Mouse (Mus musculus): Measurements from ENCODE around the gene Spout1.
A peak's percentile ranks its signal among the peaks of the same experiment; 100 is the strongest.
"Not testable (repeated sequence)": the region's sequence is repeated elsewhere in the genome, so short reads cannot be mapped to it uniquely, and the experiment has no call there.

Gene Spout1

DNA sequence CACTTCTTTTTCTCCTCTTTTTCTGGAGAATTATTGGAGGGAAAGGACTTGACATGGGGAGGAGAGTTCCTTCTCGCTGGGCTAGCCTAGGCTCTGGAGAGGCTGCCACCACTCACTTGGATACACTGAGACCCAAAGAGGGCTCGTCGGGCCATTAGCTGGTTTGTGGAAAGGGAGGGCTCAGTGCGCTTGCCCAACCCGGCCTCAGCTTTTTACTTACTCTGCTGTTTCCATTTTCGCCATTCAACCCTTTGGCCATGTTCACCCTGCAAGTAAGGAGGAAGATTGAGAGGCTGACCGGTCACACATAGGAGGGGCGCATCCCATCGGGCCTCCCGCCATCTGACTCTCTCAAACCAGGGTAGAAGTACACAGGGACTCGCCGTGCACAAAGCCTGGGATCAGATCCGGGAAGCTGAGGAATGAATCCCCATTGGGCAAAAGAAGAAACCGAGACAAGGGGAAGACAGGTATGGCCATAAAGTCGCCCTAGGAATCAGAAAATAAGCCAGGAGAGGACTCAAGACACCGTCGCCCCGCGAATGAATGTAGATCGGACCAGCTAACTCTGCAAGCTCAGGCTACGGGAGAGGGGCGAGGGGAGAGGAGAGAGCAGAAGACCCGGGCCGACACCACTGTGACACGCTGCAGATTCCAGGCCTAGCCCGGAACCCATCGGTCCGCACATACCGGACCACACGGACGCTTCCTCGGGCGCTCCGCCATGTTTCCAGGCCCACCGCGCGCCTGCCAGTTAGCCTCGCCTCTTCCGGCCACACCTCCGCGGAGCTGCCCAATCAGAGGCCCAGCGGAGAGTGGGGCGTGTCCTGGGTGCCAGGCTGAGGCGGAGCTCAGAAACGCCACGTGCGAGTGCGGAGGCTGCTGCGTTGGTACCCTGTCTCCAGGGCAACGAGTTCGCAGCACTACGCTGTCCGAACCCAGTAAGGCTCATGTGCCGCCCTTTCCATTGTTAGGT lies at the start of gene Spout1:
Spout1 (minus strand) TSS at position 760 of the 976 bp plus-strand sequence.
- DNase-seq = peak; percentile 93

DNA sequence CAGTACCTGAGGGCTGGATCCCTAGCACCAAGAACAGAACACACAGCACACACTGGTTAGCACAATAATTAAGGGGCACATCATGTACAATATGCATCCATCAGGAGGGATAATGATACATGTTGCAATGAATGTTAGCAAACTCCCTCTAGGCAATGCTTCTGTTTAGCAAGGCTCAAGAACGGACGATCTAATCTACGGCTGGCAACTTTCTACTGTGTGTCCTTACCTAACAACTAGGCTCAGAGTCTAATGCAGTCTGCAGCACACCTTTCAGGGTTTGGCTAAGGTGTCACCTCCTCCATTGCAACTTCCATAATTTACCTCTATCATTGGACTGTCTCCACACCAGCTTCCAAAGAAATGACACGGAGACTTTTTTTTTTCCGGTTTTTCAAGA lies 38.0 kb upstream of the Spout1 start:
- no peak for DNase-seq

DNA sequence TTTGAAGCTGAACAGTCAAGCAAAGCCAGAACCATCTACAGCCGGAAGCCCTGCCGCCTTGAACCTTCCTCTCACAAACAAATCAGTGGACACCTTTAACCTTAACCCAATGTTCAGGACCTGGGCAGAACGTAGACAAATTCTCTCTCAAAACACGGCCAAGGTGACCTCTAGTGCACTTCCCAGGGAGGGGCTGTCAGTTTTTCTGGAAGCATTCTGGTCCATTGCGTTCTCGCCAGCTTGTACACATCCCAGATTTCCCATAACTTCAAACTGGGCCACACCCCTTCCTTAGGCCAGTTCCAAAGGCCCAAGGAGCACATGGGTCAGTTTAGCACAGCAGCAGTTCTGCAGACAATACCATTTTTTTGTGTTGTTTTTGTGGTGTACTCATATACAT lies 37.2 kb upstream of the Spout1 start:
- DNase-seq = no peak

DNA sequence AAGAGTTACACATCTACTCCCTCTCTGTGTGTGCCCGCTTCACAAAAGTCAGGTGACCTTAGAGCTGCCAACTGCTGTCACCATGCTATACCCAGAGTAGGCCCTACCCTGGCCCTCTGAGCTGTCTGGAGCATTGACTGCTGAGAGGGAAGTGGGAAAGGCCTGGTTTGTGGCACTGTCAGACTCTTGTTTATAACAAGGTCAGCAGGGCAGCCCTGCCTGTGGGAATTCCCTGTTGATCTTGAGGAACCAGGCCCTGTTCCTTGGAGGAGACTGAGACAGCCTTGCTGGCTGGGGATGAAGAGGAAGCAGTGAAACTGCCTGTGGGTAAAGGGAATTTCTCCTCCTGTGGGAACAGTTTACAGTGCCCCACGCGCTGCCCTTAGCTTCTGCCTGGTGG lies 36.5 kb upstream of the Spout1 start:
- no peak for DNase-seq

DNA sequence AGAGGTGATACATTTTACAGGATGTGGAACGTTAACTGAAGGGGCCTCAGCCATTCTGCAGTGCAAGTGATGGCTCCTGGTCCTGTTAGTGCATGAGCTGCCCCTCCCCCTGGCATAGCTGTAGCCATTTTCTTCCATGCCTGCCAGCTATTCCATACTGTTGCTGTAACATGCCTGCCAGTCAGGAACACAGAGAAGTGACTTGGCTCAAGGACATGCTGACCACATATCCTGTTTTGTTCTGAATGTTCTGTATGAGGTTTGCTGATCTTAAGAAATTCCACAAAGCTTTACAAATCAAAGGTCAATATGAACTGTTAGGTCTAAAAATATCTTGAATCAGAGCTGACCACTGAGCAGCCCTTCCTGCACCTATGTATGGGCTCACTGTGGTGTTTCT lies 34.7 kb upstream of the Spout1 start:
- DNase-seq = no peak

DNA sequence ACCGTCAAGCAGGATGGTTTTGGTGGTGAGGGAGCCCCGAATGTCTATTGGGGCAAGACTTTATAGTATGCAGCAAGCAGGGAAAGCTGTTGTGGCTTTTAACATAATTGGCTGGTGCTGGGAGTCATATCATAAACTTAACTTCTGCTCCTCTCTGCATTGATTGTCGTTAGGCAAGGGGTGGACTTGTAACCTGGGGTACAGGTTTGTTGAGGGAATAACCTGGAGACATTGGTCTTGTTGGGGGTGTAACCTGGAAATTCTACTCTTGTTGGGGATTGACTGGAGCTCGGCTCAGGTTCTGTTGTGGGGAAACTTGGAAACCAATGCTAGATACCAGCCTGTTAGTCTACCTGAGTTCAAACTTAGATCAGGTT lies 33.9 kb upstream of the Spout1 start:
- no peak for DNase-seq

DNA sequence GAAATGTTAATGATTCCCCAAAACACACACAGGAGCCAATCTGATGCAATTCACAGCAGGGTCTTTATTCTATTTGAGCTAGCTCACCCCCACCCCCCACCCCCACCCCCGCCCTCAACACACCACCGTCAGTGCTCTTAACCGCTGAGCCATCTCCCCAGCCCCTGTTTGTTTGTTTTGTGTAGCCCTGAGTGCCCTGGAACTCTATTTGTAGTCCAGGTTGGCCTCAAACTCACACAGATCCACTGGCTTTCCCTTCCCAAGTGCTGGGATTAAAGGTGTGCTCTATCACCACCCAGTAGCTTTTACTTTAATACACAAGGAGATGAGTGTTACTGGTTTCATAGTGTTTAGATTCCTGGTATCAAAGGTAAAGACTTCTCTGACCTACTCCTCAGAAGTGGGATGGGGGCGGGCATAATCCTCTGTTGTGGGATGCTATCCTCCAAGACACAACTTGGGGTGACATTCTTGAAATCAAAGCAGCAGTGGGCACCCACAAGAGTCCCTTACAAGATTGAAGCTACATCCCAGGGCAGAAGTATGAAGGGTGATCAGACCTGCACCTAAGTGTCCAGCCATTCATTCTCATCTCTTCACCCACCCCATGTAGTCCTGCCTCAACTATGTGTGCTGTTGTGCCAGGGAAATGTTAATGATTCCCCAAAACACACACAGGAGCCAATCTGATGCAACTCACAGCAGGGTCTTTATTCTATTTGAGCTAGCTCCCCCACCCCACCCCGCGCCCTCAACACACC lies 33.3 kb upstream of the Spout1 start:
- no peak for DNase-seq

DNA sequence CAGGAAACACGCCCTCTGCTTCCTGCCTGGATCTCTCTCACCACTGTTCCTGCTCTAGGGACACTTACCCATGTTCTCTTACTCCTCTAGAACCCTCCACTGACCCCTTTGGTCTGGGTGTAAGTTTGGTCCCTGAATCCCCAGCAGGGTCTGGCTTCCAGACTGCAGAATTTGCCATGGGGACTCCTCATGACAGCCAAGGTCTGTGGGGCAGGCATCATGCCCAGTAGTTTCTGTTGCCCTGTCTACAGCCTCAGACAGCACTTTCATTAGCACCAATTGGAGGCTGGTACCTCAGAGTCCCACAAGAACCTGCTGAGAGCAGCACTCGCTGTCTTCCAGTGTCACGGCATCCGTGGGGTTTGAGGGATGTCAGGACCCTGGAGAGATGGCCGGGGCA lies 29.6 kb upstream of the Spout1 start:
- no peak for DNase-seq

DNA sequence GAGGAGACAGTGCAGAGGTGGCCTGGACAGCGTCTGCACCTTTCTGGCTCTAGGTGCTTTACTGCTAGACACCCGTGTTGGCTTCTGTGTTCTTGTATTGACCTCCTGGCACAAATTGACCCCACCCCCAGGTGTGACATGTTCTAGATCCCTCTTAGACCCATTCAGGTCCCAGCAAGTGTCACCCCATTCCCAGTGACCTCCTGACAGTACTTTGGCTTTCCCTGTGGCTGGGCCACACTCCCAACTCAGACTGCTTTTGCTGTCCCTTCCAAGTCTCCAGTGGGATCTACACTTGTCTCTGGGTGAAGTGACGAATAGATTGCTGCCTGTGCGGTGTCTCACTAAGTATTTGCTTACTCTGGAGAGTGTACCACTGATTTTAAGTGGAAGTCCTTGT lies 29.1 kb upstream of the Spout1 start:
- no peak for DNase-seq

DNA sequence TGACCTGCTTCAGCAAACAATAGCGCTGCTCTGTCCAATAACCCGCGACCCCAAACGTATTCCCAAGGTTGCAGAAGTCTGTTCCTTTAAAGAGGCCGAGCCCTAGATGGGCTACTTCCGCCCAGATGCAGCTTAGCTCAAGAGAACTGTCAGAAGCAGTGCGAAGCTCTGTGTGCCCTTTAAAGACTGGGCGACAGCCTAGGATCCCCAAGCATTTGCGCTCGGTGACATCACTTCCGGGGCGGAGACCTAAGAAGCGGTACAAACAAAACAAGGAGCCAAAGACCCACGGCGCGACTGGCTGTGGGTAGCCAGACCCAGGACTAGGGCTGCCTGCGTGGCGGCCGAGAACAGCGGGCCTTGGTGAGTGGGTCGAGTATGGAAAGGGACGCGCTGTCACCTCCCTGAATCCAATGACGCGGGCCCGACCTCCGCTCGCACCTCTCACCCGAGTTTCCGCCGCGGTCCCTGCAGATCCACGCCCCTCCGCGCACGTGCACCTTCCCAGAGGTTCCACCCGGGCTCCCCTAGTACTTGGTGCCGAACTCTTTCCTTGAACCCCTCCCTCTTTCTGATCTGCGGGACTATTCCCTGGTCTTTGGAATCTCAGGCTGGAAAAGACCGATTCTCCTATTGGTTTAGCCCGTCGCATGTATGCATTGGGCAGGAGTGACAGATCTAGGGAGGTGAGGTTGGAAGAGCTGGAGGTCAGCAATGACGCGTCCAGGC lies 27.5 kb upstream of the Spout1 start, which contains the start of gene Kyat1:
Kyat1 (minus strand) TSS at position 219 of the 729 bp plus-strand sequence.
- peak; percentile 93 for DNase-seq

DNA sequence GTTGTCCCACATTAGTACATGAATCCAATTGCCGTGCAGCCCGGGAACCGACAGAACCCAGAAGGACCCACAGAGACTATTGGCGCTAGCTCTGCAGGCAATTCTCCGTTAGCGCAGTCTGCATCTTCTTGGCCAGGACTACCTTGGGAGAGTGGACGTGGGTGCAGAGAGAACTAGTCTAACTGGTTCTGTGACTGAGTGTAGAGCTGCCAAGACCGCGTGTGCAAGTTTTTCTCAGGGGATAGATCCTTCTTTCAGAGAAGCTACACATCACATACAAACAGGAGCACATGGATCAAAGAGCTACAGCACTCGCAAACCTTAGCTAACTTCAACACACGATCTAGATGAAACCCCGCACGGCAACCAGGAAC lies 27.0 kb upstream of the Spout1 start:
- DNase-seq = no peak

DNA sequence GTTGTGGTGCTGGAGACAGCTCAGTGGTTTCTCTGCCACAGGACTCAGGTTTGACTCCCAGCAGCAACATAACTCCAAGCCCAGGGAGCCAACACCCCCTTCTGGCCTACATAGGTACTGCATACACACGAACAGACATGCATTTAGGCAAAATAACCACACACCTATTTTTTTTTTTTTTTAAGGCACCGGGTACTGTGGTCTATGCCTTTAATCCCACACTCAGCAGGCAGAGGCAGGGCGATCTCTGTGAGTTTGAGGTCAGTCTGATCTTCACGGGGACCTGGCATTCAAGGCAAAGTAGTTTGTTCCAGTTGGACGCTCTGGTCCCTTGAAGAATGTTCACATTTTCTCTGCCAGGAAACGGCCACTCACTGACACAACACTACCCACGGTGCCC lies 25.2 kb upstream of the Spout1 start:
- DNase-seq = peak; percentile 37

DNA sequence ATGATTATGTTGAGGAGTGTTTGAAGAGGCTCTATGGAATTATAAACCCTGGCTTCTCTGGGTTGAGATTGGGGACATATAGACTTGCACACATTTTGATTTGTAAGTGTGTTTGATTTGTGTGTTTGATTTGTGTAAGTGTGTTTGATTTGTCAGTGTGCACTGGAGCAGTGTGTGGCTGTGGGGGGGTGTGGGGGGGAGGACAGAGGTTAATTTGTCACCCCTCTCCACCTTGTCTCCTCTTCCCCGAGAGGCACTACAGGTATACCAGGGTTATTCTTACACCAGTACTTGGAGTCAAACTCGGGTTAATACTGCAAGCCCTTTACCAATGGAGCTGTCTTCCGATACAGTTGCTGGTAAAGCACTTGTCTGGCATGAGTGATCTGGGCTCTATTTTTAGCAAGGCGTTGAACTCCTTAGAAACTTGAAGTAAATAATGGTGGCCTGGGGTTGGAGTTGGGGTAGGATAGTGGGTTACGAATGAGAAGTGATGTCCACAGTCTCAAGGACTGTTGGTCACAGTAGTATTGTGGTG lies 22.2 kb upstream of the Spout1 start:
- no peak for DNase-seq

DNA sequence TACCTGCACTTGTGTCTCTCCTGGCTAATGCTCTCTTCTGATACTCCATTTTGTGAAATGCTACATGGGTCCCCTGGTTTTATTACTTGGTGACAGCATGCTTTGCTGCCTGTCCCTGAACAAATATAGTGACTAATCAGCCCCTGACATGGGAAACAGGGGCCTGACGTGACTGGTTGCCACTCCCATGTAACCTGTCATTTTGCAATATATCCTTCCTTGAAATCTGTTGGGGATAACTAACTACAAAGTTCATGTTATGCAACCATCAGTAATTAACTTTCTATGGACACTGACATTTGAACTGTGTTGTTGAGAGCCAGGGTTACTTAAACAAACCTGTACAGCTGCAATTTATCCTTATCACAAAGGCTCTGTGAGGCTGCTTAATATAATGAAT lies 21.7 kb upstream of the Spout1 start:
- DNase-seq = no peak

DNA sequence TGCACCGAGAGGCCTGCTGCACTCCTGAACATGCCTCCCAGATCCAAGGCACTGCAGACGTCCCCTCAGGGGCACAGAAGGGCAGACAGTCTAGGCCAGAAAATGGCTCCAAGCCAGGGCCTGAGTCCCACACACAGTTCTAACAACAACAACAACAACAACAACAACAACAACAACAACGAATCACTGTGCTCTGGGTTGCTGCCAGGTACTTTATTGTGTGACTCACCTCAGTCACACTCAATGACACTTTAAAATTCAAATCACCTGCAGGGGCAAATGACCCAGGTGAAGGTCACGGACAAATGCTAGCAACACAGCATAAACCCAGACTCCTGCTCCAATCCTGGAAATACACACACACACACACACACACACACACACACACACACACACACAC lies 19.8 kb upstream of the Spout1 start:
- DNase-seq = no peak

DNA sequence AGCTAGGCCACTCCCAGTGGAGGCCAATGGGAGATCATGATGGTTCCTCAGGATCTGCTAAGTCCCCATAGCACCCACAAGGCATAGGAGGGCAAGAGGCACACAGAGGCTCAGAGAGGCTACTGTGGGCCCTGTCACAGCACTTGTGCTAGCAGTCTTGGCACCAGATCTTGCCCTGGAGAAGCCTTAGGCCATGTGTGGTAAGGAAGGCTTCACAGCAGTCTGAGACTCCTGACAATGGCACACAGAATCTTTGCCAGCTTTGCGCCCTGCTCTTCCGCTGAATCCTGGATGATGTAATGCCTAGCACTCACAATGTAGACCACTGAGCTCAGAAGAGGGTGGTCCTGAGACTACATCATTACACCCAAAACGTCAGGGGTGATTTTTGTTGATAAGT lies 16.4 kb upstream of the Spout1 start:
- no peak for DNase-seq

DNA sequence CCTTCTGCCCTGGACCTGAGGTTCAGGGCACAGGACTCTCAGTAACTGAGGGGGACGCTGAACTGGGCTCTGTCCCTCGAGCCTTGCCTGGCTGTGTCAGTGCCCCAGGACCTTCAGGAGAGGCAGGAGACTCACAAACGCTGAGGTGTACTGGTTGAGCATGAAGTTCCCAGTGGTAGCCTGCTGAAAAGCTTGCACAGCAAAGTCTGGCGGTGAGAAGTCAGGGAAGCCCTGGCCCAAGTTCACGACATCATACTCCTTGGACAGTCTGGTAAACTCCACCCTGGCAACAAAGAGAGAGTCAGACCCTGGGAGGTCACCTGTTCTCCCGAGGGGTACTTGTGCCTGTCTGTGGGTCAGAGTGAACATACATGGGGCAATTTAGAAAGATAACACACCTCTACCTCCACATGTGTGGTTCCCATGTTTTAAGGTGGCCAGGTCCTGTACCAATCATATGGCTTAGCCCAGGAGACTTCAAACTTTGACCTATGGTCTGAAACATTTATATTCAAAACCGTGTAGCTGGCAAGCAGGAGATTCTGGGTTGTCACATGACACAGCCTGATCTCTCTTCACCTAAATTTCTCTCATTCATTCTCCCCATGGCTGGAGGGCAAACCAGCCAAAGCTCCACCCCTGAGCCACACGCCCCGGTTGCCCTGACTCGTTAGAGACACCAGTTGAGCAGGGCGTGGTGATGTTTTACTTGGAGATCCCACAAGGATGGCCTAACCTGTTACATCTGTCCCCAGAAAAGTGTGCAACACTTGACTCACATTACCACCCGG lies 13.7 kb upstream of the Spout1 start:
- DNase-seq = no peak

DNA sequence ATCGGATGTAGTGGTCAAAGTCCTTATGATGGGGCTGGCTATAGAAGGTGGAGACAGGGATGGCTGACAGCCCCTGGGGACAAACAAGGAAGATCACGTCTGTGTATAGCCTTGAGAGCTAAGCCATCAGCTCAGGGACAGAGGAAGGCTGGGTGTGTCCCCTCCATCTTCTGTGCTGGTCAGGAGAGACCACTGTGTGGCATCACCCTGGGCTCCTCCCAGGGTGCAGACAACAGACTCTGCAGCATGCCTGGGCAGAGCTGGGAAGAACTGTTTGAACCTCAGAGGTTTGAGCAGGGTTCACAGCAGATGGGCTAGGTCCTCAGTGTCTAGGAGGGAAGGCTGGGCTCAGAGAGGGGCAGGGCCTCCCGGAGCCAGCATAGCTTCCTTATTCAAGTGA lies 7.4 kb upstream of the Spout1 start:
- DNase-seq = no peak

DNA sequence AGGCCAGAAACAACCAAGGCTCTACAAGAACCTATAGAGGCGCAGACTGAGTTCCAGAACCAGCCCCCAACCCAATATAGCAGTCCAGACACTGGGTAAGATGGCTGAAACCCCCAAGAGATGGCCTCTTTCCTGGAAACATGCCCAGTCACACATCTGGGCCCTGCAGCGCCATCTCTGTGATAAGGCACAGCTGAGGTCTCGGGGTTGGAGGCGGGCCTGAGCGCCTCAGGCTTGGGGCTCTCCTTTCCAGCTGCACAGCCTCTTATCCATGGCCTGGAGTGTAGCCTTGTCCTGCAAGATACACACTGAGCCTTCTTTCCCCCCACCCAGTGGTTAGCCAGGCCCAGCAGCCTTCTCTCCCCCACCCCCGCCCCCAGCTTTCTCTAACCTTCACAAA lies 7.0 kb upstream of the Spout1 start:
- DNase-seq = no peak

DNA sequence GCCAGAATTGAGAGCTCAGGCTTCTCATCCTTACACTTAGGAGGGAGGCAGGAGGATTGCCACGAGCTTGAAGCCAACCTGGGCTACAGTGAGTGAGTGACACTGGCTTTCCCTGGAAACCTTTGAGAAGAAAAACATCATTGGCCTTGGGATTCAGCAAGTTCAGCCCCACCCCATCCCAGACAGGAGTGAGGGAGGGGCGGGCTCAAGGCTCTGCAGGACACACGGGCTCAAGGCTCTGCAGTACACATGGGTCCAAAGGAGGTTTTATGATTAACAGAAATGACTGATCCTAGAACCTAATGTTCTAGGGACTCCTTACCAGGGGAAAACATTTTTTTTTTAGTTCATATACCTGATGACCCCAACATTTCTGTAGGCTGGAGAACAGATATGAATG lies 5.5 kb upstream of the Spout1 start:
- no peak for DNase-seq

DNA sequence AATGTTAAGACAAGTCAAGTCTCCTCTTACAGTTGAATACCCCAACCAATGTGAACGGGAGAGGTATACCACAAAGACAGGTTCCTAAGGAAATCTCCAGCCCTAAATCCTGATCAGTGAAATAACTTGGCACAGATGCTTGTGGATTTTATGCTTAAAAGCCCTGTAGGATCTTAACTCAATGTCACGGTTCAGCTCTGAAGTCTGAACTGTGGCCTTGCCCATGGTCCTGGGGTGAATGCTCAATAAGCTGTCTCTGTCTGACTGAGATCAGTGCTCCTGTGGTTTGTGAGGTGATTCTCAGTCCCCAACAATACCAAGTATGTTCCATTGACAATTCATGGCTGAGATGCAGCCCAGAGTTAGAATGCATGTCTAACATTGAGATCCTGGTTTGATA lies 4.2 kb upstream of the Spout1 start:
- DNase-seq = no peak

DNA sequence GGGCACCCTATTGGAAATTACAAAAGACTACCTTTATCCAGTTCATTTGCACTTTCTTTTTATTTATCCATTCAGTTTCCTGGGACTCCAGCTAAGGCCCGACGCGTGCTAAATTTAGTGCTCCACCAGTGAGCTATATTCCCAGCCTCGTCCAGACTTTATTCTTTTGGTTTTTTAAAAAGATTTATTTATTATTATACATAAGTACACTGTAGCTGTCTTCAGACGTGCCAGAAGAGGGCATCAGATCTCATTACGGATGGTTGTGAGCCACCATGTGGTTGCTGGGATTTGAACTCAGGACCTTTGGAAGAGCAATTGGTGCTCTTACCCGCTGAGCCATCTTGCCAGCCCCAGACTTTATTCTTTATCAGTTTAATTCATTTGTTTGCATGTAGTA lies 452 bp upstream of the Spout1 start:
- not testable (repeated sequence) for DNase-seq
